In the genomic region with DNA sequence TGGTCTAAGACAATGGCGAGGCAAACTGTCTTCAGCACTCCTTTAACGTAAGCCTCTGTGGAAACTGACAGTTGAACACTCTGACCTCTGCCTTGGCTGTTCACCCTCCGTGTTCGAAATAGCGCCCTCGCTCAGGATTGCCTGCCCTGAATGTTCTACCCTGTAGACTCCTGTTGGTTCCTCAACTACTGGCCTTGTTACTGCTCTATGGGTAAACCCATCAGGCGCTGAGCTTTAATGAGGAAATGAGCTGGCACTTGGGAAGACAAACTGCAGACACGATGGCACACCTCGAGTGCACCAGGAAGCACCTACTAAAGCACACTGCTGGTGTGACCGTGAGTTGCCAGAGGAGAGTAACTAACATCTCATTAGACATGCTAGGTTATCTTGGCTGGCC, we compare ENCODE assay signal across 14 mouse cellular contexts.
"Had no signal": no experiment of that assay in that cellular context is flagged by ENCODE, and none has a peak within 500 bp of the region (broad histone marks: within the 10 kb centered on the region; RNA-seq: fewer than 3 reads in every experiment).

No protein-coding gene starts in this region.

- H3K27ac ChIP-seq: layer of hippocampus, adult 2 months; limb, embryonic 13.5 days; liver, embryonic 14.5 days; midbrain, embryonic 10.5 days; neural tube, embryonic 13.5 days; stomach, embryonic 15.5 days had no signal

- H3K4me1 ChIP-seq: midbrain, embryonic 10.5 days; stomach, embryonic 15.5 days had no signal

- H3K9me3 ChIP-seq: neural tube, embryonic 13.5 days; stomach, embryonic 15.5 days had no signal

- DNase-seq: kidney, adult 11 months; kidney, postnatal 10 days; kidney, postnatal 4 days; left cerebral cortex, postnatal 4 days; lung, adult 18-20 months; midbrain, embryonic 14.5 days; retina, postnatal 1 day had no signal

- H3K4me2 ChIP-seq: limb, embryonic 13.5 days; neural tube, embryonic 13.5 days; stomach, embryonic 15.5 days had no signal

- H3K4me3 ChIP-seq: layer of hippocampus, adult 2 months; limb, embryonic 13.5 days; midbrain, embryonic 10.5 days; myocyte; neural tube, embryonic 13.5 days; stomach, embryonic 15.5 days had no signal

- H3K27me3 ChIP-seq: limb, embryonic 13.5 days; neural tube, embryonic 13.5 days; stomach, embryonic 15.5 days had no signal

- H3K36me3 ChIP-seq: limb, embryonic 13.5 days; stomach, embryonic 15.5 days had no signal

- H3K9ac ChIP-seq: limb, embryonic 13.5 days; liver, embryonic 14.5 days; neural tube, embryonic 13.5 days; stomach, embryonic 15.5 days had no signal
